Mouse (Mus musculus) gastrocnemius, postnatal 36 days (tissue): ENCODE measurements at regions not wholly inside any gene's neighbourhood (a gene's known extent, or its start where the extent isn't known, plus 50 kb on each side); places are given as distances from the start of the nearest gene placed in this dataset.
A peak's percentile ranks its signal among the peaks of the same experiment; 100 is the strongest.

ENCODE experiments used
- DNase-seq, 2 experiments: peaks; one replicate each; pipeline ENCODE4 v3.0.0; 2022
- intact Hi-C: fragments of 180-260 bp; cut with DNase I; formaldehyde crosslinking; loops from one replicate; pipeline ENCODE4 v1.15.1; 2025

- DNase-seq: no peak
Observed at GRCm38 (mm10) chr4:142414874-142415273, 175.7 kb upstream of the Kazn start.

GRCm38 (mm10) chr4:142411792-142412191, 172.6 kb upstream of the Kazn start:
- intact Hi-C loops: no loop called here
- no peak for DNase-seq

More at GRCm38 (mm10) chr4:142414874-142415273, 175.7 kb upstream of the Kazn start:
- intact Hi-C loops: no loop called here

GRCm38 (mm10) chr4:142410596-142411573, 171.7 kb upstream of the Kazn start:
- DNase-seq: peak; percentile 22 to 27
- intact Hi-C loops: no loop called here

DNA sequence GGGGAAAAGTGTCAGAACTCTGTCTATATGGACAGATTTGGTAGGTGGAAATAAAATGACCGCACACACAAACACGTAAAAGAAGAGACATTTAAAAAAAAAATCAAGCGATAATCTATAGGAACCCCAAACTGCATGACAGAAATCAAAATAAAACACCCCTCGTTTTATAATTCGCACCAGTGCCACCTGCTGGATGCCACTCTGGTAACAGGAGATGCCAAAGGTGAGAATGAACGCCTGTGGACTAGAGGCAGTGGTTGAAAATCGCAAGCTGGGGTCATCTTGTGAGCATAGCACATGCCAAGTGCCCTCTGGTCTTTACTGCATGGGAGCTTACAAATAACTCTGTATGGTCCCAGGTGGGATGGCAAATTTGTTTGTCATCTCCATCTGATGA, 158.7 kb upstream of the Kazn start:
- DNase-seq: no peak
- intact Hi-C loops: loop anchor here (10.0 kb wide), 1 partner anchor 487 kb away; no protein-coding TSS in a partner anchor

- peak in 1 of 2 experiments; percentile 20 for DNase-seq
- intact Hi-C loops: loop anchor here (5.0 to 10.0 kb wide), 2 partner anchors 492 to 634 kb away; no protein-coding TSS in a partner anchor
Observed at GRCm38 (mm10) chr4:142392924-142393323, 153.7 kb upstream of the Kazn start.

DNA sequence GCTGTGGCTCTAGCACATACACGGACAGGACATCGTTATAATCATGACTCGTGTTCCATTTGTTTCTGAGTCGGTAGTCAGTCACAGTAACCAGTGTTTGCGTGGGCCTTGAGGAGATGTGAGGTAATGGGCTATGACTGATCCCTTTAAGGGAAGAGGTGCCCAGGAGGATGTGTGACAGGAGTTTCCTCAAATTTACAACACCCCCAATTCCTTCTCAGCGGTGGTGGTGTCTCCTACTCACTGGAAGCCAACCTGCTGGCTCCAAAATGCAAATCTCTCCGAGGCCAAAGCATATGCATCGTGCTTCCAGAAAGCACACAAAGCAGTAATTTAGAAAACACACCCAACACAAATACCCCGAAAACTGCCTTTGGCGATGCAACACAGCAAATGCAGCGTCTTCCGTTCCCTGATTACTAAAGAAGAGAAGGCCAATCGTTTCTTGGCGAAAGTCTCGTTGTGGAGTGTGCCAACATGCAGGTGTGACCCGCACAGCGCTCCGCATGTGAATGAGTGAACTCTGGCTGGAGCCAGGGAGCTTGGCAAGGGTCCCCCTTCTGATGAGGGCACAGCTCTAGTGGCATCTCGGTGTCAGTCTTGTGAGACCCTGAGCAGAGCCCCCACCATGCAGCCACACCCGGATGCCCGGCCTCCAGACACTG, 151.5 kb upstream of the Kazn start:
- DNase-seq: no peak
- intact Hi-C loops: loop anchor here (5.0 to 10.0 kb wide), 2 partner anchors 494 to 637 kb away; no protein-coding TSS in a partner anchor

DNA sequence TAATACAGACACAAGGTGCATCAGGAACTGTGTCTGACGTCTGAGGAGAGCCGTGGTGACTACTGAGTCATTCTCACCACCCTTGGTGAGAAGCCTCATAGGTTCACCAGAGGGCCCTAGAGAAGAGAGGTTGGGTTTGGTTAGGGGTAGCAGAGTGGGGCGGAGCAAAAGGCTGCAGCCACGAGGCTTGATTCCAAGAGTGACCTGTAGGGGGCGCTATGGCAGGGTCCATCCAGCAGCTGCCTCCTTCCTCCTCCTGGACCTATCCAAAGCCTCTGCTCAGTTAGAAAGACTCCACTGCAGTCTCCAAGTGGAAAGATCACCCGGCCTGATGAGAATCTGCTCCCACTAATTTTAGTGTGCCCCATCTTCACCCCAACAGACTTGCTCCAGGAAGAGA, 149.3 kb upstream of the Kazn start:
- intact Hi-C loops: no loop called here
- no peak for DNase-seq

GRCm38 (mm10) chr4:142381168-142381567, 142.0 kb upstream of the Kazn start:
- DNase-seq: no peak
- intact Hi-C loops: no loop called here

DNA sequence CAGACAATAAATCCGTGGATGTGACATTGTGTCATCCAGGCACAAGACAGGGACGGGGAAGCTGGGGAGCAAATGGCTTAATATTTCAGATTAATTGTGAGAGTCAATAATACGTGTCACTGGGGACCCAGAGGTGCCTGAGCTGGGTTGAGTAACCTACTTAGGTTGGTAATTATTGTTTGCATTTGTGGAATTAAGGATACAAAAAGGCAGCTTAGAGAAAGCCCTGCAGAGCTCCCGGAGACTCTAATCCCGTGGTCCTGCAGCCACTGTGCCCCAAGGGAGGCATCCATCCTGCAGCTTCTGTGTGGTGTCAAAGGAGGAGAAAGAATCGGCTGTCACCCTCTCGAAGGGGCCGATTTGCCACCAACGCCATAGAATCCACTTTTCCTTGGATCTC, 139.3 kb upstream of the Kazn start:
- intact Hi-C loops: no loop called here
- DNase-seq: no peak

- no peak for DNase-seq
- intact Hi-C loops: no loop called here
Observed at GRCm38 (mm10) chr4:142367774-142368173, 128.6 kb upstream of the Kazn start.

GRCm38 (mm10) chr4:142362071-142362470, 122.9 kb upstream of the Kazn start:
- DNase-seq: no peak
- intact Hi-C loops: no loop called here

- intact Hi-C loops: no loop called here
- DNase-seq: no peak
Observed at GRCm38 (mm10) chr4:142358866-142359265, 119.7 kb upstream of the Kazn start.

DNA sequence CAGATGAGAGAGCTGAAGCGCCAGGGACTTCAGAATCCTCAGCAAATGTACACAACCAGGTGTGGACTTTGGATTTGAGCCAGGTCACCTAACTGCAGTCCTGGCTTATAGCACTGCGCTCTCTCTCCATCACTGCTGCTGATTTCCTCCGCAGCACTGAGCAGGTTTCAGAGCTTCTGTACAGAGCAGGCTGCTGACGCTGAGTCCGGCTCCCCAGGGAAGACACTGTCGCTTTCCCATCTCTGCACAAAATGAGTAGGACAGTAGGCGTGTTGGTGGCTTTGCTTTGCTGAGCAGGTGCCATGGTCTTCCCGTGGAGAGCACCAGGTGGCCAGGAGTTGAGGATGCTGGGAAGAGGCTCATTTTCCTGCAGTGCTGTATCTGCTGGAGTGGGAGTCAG, 116.2 kb upstream of the Kazn start:
- intact Hi-C loops: no loop called here
- no peak for DNase-seq

DNA sequence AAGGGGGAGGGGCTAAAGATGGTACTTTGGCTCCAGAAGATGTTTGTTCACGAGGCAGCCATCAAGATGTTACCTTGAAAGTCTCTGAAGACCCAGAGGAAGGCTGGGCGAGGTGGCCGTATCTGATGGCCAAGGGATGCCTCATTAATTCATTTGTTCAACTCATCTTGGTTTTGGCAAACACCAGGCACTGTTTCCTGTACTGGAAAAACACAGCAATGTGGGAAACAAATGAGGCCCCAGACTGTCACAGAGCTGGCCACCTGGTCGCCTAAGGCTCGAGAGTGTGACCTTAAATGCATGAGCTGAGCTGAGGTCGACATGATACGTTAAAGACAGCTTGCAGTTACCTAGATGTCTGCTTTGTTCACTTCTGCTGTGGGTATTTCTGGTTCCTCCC, 114.3 kb upstream of the Kazn start:
- intact Hi-C loops: no loop called here
- no peak for DNase-seq

DNA sequence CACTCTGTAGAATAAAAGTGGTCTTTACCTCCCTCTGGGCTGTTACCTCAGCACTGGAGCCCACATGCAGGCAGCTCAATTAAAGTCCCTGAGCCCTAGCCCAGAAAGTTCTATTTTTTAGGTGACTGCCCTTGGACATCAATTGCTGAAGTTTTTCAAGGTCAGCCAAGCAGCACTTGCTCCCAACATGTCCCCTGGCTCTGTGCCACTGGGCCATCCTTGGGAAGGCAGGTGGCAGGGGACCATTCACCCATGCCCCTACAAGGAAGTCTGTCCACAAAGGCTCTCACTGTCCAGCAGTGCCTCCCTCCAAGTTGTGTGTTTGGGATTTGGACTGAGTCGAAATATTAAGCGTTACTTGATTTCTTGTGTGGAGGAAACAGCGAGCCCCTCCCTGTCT, 112.6 kb upstream of the Kazn start:
- DNase-seq: no peak
- intact Hi-C loops: no loop called here

DNA sequence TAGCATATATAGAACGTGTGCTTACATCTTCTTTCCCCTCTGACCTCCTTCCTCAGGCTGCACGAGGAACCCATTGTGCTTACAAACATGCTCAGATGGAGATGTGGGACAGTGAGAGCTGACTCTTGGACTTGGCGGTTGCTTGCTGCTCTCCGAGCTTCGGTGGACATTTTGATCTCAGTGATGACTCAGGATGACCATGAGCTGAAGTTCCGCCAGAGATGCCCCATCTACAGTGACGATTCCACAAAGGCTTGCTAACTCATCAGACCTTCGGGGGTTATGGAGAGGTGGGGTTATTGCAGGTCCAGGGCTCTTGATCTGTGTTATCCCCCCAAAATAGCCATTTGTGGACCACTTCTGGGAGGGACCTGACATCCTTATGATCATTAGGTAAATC, 111.8 kb upstream of the Kazn start:
- intact Hi-C loops: no loop called here
- DNase-seq: no peak

DNA sequence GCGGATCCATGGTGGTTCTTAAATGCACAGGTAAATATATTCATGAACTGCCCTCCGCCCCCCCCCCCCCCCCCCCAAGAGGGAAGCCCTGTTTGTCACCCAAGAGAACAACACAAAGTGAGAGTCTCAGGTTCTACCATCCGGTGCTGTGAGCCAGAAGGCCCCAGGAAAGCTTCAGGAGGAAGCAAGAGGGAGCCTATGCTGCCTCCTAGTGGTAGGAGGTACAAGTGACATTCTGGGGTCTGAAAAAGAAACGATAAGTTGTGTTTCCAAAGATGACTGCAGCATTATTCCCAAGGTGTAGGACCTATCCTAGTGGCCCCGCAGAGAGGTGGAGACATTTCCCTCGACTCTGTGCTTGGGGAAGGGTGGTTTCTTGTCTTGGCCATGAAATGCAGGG, 109.7 kb upstream of the Kazn start:
- intact Hi-C loops: loop anchor here (2.0 to 10.0 kb wide), 3 partner anchors 97 to 334 kb away; partner anchors contain the start of gene Fhad1
- no peak for DNase-seq

DNA sequence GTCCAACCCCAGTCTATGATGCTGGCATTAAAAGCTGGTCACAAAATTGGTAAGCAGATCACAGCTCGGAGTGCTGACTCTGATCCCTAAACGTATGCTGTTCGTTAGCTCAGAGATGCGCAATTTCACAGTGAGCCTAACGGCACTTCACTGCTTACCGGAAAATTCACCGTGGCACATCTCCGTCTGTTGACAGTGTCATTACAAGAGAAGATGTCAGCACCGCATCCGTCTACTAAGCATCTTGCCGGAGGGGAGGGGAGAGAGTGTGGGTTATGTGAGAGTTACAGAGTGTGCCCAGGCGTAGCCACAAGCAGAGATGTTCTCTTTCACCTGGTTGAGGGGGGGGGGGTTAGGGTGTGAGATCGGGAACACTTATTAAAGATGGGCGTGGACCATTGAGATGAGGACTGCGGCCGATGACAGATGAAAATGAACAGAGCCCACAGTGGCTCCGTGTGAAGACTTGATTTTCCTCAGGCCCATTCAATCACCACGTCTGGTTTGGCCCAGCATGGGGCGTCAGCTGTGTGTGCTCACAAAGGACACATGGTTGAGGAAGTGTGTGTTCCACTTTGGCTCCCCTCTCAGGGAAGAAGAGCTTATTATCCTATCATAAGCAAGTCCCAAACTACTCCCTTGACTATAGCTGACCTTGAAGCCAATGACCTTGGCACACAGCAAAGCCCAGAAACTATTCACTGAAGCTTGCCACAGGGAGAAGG, 103.4 kb upstream of the Kazn start:
- DNase-seq: no peak
- intact Hi-C loops: loop anchor here (10.0 kb wide), 1 partner anchor 328 kb away; the partner anchor contains the start of gene Fhad1

- intact Hi-C loops: loop anchor here (10.0 kb wide), 1 partner anchor 327 kb away; the partner anchor contains the start of gene Fhad1
- DNase-seq: peak in 1 of 2 experiments; percentile 19
Observed at GRCm38 (mm10) chr4:142341305-142341704, 102.1 kb upstream of the Kazn start.

GRCm38 (mm10) chr4:142340057-142340456, 100.9 kb upstream of the Kazn start:
- intact Hi-C loops: loop anchor here (10.0 kb wide), 1 partner anchor 325 kb away; the partner anchor contains the start of gene Fhad1
- DNase-seq: no peak
